Mouse (Mus musculus) activated CD4-positive, CD25-positive, alpha-beta regulatory T cell, adult 4 months (primary cell): ENCODE data around the gene Crim1. TPM values are rescaled to one million over a fixed set of nuclear protein-coding genes. Genes with fewer than 3 reads are reported as not detected.

Source experiments
- ATAC-seq: one replicate; pipeline ENCODE4 v1.8.0; 2017
- polyA plus RNA-seq, 2 experiments: library from polyadenylated mRNA; unstranded; fragments of 100-300 nt; shearing (Covaris generic); gene quantifications; one replicate each; pipeline ENCODE4 v1.2.1; 2017

The Crim1 gene
- polyA plus RNA-seq, 2 experiments from 2014 or later, result 5.6 to 7.7 TPM

DNA sequence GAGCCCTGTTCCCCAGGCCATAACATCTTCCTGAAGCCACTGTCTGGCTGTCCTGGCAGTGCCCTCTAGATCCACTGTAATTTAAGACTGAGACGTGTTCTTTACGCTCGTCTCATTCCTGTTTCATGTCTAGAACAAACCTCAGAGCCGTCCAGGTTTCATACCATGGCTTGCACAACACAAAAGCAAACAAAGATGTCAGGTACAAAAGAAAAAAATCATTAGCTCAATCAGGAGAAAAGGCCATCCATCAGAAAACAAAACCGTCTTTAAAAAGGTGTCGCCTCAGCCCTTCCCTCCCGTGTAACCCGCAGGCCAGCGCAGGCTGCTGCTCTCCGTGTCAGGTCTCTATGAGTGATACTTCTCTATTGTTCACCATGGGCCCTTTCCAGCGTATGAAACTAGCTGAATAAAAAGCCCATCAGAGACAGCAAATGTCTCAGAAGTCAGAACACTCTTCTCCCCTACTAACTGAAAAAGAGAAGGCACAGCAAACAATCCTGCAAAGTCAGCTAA lies 179.7 kb downstream of the Crim1 start:
- no peak for ATAC-seq

DNA sequence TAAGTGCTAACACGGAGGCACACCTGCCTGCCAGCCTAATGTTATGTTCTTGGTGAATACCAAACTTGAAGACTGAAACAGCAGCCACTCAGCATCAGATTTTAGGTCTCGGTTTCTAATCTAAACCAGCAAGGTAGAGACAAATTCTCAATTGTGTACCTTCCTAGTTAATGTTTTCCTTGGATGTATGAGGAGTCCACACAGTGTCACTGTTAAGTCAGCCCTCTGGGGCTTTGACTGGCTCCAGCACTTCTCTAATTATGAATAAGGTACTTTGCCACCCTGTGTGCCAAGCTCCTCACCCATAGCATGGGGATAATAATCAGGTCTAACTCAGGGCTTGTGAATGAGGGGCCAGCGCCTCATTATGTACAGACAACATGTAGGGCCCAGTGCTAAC lies 182.3 kb downstream of the Crim1 start:
- ATAC-seq, result no peak

DNA sequence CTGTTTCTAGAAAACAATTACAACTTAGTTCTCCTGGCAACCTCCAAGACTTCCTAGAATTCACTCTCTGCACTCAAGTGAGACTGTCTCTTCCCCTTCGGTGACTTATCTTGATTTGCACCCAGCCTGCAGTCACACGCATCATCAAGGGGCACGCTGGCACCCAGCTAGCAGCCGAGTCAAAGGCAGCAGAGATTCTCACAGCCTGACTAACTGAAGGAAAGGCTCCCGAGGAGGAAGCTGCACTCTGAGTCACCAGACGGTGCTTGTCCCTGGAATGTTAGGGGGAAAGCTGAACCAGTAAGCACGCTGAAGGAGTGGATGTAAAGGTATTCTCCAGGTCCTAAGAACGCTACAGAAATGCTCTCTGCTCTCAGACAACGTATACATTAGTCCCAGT lies 187.6 kb downstream of the Crim1 start:
- no peak for ATAC-seq

DNA sequence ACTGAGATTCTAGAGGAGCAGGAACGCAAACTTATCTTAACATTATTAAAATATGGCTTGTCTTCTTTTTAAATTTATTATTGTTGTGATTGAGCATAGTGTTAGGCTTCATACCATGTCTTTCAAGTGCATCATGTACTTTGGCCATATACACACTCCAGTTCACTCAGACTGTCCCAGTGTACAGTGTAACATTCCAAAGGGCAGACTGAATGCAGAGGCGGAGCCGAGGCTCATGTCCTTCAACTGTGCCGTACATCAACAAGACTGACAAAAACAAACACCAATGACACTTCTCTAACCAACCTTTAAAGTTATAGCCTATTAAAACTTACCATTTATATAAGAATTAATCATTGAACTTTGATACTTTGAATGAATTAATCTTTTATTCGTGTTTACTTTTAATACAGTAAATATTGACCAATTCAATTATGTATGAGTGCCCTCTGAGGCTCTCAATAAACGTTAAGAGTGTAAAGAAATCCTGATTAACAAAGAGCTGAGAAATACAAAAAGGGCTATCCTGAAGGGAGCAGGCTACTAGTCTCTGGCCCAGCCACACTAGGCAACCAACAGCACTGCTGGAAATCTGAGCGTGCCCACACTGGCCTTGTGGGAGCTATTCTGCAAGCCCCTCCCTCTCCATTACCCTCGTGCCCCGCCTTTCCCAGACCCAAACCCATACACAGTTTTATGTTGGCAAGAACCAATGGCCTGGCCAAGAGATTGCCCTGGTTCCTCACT lies 188.2 kb downstream of the Crim1 start:
- no peak for ATAC-seq

DNA sequence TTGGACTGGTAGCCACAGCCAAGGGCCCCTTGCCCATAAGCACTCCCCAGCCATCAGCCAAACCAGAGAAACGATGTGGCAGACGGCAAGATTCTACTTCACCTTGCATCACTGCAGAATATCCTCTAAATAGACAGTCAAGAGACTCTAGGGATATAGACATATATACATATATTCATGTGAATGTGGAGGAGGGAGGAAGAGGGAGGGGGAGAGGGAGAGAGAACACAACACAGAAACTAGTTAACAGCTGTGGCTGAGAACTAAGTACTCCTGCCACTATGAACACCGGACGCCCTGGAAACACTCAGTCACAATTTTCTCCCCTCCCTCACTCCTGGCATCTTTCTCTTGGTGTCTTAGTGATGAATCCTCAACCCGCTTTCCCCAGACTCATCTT lies 189.5 kb downstream of the Crim1 start:
- no peak for ATAC-seq

DNA sequence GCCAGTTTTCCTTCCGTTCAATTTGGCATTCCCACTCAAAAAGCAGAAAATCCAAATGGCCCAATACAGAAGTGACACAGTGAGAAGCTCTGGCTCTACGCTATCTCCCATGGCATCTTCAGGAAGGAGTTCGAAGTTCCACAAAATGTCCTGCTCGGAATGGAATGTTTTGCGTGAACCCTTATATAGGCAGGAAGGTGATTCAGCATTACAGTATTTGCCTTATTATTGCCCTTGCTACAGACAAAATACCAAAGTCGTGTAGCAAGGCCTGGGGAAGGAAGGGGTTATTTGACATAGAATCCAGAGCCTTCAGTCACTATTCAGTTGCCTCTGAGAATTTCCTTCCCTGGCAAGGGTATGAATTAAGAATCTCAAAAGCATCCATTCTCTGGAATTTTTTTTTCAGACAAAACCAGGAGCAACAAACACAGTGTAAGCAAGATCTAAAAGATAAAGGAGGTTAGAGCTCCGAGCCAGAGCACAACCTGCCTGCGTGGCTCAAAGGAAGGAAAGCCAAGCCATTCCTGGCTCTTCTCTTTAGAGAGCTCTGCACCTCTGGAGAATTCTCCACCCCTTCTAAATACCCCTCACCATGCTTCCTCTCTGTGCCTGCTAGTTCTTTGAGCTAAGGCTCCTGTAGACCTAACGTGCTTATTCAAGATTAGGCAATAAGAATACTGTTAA lies 192.5 kb downstream of the Crim1 start:
- no peak for ATAC-seq

DNA sequence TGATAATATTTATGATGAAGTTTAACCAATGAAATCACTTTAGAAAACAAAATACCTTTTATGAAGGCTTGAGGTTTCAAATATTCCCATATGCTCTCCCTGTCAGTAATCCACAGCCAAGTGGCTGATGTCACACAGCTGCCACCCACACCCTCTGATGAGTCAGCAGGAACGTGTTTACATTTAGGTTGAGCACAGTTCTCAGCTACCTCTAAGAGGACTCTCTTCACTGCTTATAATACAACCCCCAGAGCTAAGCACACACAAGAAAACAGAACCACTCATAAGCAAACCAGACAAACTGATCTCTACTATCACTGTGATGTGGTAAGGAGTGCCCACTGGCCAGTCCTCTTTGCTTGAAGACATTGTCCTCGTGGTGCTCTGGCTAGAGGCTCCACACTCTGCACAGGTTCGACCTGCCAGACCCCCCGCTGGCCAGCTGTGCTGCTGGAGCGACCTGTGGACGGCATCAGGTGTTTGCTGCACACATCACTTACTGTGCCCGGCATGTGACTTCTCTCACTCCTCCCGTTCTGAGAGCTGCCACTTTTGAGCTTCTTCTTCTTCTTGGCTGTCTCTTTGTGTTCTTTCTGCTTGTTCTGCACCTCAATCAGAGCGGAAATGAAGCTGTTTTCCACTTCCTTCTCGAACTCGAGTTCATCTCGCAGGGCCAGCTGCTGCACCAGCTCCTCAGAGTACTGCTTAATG lies 200.2 kb downstream of the Crim1 start:
- ATAC-seq, result peak; percentile 73

DNA sequence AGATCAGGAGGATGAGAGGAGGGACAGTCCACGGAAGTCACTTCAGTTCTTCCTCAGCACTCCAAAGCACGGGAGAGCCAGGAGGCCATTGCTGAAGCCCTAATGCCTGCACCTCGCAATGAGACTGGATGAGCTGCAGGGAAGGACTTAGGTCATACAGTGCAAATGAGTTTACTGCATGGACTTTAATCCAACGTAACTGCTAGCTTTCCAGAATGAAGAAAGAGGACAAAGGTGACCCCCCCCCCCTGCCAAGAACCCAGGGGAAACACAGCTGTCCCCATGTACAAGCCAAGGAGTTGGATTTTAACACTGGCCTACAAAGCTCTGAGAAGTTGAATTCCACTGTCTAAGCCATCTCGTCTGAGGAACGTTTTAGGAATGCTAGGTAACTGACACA lies 201.3 kb downstream of the Crim1 start:
- no peak for ATAC-seq

DNA sequence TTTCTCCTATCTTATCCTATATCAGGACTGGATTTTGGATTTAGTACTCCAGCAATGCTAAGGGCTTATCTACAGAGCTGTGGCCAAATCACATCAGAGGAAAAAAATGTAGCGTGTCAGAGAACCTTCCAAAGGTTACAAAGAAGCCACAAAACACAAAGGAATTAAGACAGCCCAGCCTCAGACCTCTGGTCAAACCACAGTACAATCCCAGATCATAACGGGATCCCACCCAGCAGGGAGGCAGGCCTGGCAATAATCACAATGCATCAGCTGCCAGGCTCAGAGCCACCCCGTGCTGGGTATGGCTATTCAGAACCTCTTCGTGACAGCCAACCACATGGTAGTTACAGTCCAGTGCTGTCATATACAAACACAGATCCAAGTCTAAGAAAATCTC lies 201.7 kb downstream of the Crim1 start:
- no peak for ATAC-seq

DNA sequence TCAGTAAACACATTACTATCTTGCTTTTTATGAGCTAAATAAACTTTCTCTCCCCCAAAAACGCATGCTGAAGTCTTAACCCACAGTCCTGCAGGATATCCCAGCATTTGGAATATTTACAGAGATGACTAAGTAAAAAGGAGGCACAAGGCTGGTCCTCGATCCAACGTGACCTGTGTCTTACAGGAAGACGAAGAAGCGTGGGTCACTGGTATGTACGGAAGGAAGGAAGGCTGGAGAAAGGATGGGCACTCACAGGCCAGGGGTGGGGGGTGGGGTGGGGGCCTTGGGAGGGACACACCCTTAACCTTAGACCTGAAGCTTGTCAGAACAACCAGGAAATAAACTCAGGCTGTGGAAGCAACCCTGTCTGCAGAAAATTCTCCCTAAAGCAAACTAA lies 202.1 kb downstream of the Crim1 start:
- ATAC-seq, result no peak

DNA sequence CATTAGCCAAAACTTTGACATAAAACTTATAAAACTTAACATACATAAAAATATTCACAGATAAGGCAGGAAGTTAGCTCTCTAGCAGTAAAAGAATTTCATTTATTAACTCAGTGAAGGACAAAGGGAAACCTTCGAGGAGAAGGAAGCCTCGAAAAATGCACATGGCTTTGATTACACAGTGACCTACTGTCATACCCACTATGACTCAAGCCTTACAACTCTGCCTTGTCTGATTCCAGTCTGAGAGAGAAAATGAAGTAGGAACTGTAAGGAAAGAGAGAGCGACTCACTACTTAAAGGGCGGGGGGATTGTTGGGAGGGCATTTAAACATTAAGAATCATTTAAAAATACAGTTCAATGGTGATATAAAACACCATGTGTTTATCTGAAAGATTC lies 203.2 kb downstream of the Crim1 start:
- ATAC-seq, result no peak

DNA sequence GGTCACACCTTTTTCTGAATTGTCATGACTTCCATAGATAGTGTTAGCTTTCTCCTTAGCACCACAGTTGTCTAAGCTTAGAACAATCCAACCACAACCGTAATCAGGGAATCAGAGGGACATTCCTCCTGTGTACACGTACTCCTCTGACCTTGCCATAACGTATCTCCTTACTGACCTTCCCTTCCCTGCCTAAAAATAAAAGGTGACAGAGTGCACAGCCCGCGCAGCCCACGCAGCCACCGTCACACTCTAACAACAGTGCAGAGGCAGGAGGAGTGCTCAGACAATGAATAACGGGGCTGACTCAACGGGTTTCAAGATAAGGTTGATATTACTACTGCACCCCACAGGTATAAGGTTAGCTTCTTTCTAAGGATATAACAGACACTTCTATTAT lies 203.8 kb downstream of the Crim1 start:
- no peak for ATAC-seq

DNA sequence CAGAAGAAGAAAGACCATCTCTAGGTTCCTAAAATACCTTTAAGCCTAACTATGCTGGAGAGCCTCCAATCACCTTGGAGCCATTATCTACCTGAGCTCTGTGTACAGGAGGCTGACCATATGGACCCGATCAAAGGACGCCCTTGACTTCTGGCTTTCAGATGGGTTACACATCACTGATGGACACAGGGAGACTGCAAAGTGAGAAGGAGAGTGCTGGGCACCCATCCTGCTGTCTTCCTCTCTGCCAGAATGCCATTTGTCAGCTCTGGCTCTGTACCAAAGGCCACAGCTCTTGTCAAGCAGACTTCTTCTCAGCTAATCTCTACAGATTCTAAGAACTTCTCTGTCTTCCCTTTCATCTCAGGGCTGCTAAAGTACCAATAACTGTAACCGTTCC lies 205.3 kb downstream of the Crim1 start:
- ATAC-seq, result no peak

DNA sequence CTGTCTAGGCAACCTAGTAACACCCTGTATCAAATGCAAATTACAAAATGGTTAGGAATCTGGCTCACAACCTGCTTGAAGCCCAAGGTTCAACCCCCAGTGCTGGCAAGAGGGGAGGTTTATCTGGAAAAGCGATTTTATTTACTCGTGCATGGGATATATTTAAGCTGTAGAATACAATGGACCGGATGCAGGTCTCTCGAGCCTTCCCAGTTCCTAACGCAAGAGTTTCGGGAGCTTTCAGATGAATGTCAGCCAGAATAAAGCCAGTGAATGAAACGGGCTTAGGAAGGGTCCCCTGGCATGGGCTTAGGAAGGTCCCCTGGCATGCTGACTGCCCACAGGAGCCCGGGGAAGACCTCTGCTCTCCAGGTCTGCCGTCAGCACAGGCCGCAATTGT lies 206.8 kb downstream of the Crim1 start:
- no peak for ATAC-seq

DNA sequence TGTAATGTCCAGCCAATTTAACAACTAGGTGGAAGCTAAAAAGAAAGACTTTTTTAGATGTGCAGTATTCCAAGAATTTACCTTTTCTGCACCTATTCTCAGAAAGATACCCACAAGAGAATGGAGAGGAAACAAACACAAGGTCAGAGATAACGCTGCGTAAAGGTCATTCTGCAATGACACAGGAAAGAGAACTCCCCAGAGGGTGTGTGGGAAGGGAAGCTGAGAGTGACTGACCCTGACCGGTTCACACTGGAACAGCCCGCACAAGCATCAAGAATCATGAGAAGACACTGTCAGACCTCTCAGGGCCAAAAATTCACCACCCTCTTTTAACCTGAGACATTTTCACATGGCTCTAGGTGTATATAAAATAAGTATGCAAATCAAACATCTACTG lies 207.5 kb downstream of the Crim1 start:
- ATAC-seq, result no peak

DNA sequence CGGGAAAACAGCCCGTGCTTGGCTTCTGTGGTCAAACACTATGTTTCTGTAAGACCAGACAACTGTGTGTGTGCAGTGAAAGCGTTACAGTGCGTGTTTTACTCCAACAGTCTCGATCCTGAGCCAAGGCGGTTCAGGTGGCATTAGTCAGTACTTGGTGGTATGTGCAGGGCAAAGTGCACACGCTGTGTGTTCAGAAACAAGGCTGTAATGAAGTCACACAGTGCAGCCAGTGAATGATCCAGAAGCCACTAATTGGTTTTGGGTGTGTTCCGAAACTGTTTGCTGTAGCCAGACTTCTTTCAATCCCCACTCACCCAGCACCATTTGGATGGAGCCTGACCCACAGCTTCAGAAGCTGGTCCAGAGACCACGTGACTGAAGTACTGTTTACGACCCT lies 208.3 kb downstream of the Crim1 start:
- ATAC-seq, result no peak

DNA sequence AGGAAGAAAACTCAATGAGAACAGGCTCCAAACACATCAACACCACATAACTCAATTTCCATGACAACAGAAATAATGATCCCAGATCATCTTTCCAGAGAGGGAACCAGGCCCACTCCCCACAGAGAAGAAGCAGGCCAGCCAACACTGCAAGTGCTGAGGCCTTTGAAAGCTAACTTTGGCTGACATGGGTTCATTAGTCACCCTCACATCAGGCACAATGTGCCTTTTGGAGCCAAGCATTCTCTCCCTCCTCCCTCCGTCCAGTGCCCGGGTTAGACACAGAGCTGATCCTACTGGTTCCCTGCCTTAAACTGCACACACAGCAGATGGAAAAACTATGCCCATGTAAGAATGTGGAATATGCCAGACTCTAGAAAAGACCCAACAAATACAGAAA lies 209.9 kb downstream of the Crim1 start:
- ATAC-seq, result no peak

DNA sequence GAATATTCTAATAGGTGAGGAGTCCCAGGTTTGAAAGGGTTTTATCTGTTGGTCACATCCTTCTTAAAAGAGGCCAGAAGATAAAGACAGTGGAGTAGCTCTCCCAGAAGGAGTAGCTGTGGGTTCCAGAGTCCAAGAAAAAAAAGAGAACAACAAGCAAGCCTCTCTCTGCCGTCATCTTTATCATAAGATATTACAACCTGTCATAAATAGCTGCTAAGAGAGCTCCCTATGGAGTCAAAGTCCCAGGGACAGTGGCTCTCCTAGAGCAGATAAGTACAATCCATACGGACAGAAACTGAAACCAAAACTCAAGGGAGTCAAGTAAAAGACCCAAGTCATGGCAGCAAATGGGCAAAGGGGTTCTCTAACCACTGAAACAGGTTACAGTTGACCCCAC lies 215.2 kb downstream of the Crim1 start:
- no peak for ATAC-seq

DNA sequence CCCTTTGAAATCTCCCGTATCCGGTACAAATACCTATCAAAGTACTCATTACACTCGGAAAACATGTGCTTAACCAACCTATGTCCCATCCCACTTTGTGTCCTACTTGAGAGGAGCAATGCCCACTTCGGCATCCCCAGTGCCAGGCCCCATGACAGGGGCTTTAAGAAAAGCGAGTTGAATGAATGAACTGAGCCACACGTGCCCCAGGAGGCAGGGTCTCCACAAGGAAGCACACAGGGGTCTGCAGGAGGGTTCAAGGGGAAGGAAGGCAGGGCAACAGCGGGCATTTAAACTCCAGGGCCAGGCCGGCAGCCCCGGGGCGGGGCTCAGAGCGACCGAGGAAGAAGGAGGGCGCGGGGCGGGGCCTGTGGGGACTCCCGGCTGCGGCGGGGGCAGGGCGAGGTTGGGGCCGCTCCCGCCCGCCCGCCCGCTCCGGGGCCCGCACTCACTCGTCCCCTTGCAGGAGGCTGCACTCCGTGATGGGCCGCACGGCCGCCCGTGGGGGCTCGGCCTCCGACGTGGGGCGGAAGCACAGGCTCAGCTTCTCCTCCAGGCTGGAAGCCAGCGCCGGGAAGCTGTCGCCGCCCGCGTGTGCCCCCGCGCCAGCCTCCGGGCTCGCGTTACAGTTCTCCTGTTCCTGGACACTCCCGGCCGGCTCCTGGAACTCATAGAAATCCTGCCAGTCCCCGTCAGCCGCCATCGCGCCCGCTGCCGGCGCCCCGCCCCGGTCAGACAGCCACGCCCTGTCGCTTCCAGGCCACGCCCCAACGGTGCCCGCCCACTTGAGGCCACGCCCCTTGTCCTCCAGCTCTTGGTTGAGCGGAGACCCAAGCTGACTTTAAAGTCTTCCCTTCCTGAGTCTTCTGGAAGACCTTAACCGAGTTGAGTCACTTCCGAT lies 217.6 kb downstream of the Crim1 start, which contains the start of gene Fez2:
Gene Fez2, minus strand, starts transcription at position 772 of the 901 bp plus-strand sequence.
- peak; percentile 90 for ATAC-seq

DNA sequence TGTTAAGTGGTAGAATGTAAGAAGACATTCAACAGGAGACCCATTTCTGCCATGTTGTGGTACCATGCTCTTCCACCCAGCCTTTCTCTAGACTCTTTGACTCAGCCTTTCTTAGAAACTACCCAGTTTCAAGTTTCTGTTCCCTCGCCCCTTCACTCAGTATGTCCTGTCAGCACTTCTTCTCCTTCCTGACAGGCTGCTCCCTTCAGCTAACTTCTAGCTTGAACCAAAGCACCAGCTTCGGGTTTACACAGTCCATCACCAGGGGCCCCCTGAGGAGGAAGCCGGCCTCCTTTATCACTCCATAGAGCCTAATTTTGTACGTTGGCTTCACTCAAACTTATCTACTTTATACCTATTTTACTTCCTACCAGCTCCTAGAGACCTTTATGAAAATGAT lies 219.2 kb downstream of the Crim1 start:
- no peak for ATAC-seq

DNA sequence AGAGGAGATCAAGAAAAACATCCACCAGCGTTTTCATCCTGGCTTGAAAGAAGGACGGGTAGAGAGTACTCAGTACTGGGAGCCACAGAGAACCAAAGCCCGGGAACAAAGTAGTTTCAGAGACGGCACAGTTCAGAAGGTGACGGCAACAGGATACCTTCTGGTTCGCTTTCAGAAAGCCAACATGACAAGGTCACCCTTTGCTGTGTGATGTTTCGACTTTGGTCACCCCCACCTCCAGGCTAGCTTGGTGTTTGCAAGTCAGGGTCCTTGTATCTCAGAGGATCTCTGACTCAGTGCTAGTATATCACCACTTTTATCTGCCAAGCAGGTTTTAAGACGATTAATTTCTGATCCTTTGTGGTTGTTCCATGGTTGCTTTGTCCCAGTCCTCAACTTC lies 225.0 kb downstream of the Crim1 start:
- ATAC-seq, result no peak
